Mouse (Mus musculus) heart, postnatal 10 days (tissue): ENCODE data around the gene Higd1b. TPM values are rescaled to one million over a fixed set of nuclear protein-coding genes. Genes with fewer than 3 reads are reported as not detected.
A peak's percentile ranks its signal among the peaks of the same experiment; 100 is the strongest.

Experiments
- DNase-seq, 2 experiments: peaks; one replicate each; pipeline ENCODE4 v3.0.0; 2021
- intact Hi-C: fragments of 180-260 bp; cut with DNase I; formaldehyde crosslinking; loops from one replicate; pipeline ENCODE4 v1.15.1; 2025
- total RNA-seq, 2 experiments: library from RNA; stranded (reverse); gene quantifications; 2 replicates each; pipeline ENCODE4 v1.2.3; 2021

Gene Higd1b
- total RNA-seq, 2 experiments from 2014 or later, result 19.0 to 23.1 TPM

GRCm38 (mm10) chr11:102837385-102837784 is 1.7 kb downstream of the Higd1b start:
- DNase-seq, result no peak
- intact Hi-C loops, result no loop called here

GRCm38 (mm10) chr11:102838126-102838525 is 2.5 kb downstream of the Higd1b start:
- intact Hi-C loops, result no loop called here
- DNase-seq, result peak; percentile 45 to 56

- intact Hi-C loops, result no loop called here
- DNase-seq, result no peak
These were observed 3.0 kb downstream of the Higd1b start for GRCm38 (mm10) chr11:102838616-102839150.

GRCm38 (mm10) chr11:102845926-102846325 is 10.3 kb downstream of the Higd1b start:
- intact Hi-C loops, result no loop called here
- DNase-seq, result no peak

GRCm38 (mm10) chr11:102851883-102852282 is 16.2 kb downstream of the Higd1b start:
- intact Hi-C loops, result loop anchor here (1.0 kb wide), 1 partner anchor 78 kb away; no protein-coding TSS in a partner anchor
- peak; percentile 71 to 85 for DNase-seq

GRCm38 (mm10) chr11:102853760-102854159 is 18.1 kb downstream of the Higd1b start:
- DNase-seq, result no peak
- intact Hi-C loops, result no loop called here

- intact Hi-C loops, result no loop called here
- no peak for DNase-seq
These were observed 20.3 kb downstream of the Higd1b start for GRCm38 (mm10) chr11:102855941-102856340.

GRCm38 (mm10) chr11:102858951-102859350 is 23.3 kb downstream of the Higd1b start:
- no peak for DNase-seq
- intact Hi-C loops, result no loop called here

GRCm38 (mm10) chr11:102859933-102860332 is 24.3 kb downstream of the Higd1b start:
- intact Hi-C loops, result no loop called here
- no peak for DNase-seq

- DNase-seq, result peak; percentile 74 to 83
- intact Hi-C loops, result loop anchor here (1.0 kb wide), 1 partner anchor 90 kb away; no protein-coding TSS in a partner anchor
These were observed 28.6 kb downstream of the Higd1b start for GRCm38 (mm10) chr11:102864272-102864671.

GRCm38 (mm10) chr11:102874801-102875334 is 39.2 kb downstream of the Higd1b start:
- intact Hi-C loops, result no loop called here
- DNase-seq, result no peak

- intact Hi-C loops, result no loop called here
- no peak for DNase-seq
These were observed 43.9 kb downstream of the Higd1b start for GRCm38 (mm10) chr11:102879558-102879957.

- peak; percentile 95 to 97 for DNase-seq
- intact Hi-C loops, result no loop called here
These were observed 45.1 kb downstream of the Higd1b start, which contains the start of the genes Eftud2 and Ccdc103 for GRCm38 (mm10) chr11:102880585-102881313. Eftud2 (minus strand) TSS chr11:102880985. Ccdc103 (plus strand) TSS chr11:102881204.

- DNase-seq, result no peak
- intact Hi-C loops, result no loop called here
These were observed 45.9 kb downstream of the Higd1b start for GRCm38 (mm10) chr11:102881314-102882198.

GRCm38 (mm10) chr11:102884616-102885219 is 49.1 kb downstream of the Higd1b start, which contains the start of gene Fam187a:
Fam187a (plus strand) TSS chr11:102885169.
- DNase-seq, result peak in 1 of 2 experiments; percentile 12
- intact Hi-C loops, result no loop called here

- no peak for DNase-seq
- intact Hi-C loops, result no loop called here
These were observed 51.8 kb downstream of the Higd1b start for GRCm38 (mm10) chr11:102887433-102887832.
